Mouse (Mus musculus) stomach, postnatal 0 days (tissue): ENCODE measurements at regions not wholly inside any gene's neighbourhood (a gene's known extent, or its start where the extent isn't known, plus 50 kb on each side); places are given as distances from the start of the nearest gene placed in this dataset.

Source experiments
- CTCF ChIP-seq: IDR thresholded peaks from 2 replicates; pipeline ENCODE4 v1.5.1; 2016; ENCODE audit warnings: antibody characterized with exemption, low read depth, mild to moderate bottlenecking, moderate library complexity
- EP300 ChIP-seq: optimal IDR thresholded peaks from 2 replicates; pipeline ENCODE3; 2016; ENCODE audit warnings: antibody characterized with exemption

- TF ChIP-seq CTCF (no peak), EP300 (no peak)
These were observed 251.0 kb upstream of the Kirrel3 start for GRCm38 (mm10) chr9:34234734-34235133.
